ENCODE assay signal across 9 mouse cellular contexts in the genomic region with DNA sequence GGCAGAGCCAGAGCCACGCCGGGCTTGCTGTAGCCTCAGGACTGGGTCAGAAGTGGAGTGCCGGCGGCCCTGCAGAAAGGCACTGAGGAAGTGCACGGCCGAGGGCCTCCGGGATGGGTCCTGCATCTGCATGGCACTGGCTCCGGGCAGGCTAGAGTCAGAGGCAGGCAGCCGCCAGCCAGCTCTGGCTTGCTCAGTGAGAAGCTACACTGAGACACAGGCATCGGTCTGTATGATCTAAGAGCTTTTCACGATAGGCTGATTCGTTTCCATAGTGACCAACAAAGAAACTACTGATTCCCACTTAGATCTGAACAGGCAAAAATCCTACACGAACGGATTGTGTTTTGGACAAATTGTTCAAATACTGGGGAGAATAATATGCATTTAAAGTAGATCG. TPM values are rescaled to one million over a fixed set of nuclear protein-coding genes. Genes with fewer than 3 reads are reported as not detected.
DNase-seq lines count a peak whose midpoint lies in the region; ATAC-seq and TF ChIP-seq lines count a peak whose summit lies in the region.
"Had no signal": no experiment of that assay in that cellular context is flagged by ENCODE, and none has a peak within 500 bp of the region (broad histone marks: within the 10 kb centered on the region; RNA-seq: fewer than 3 reads in every experiment).

No protein-coding gene starts in this region.

- DNase-seq in intestine, embryonic 14.5 days (ENCODE audit: low spot score): peak; percentile 52
- peak; percentile 67 for DNase-seq in hindbrain, embryonic 14.5 days (ENCODE audit: low spot score)
- peak; percentile 39 for DNase-seq in limb, embryonic 14.5 days (ENCODE audit: low spot score)
- peak; percentile 55 for DNase-seq in right cerebral cortex, postnatal 4 days
- DNase-seq in stomach, postnatal 0 days (ENCODE audit: low spot score): no peak
- no peak for DNase-seq in spleen, adult 18-20 months
- no peak for DNase-seq in gastrocnemius, postnatal 4 days (ENCODE audit: low spot score in 2 of 2)
- DNase-seq: gastrocnemius, postnatal 14 days had no signal

- no peak overlapping the region for H3K27ac ChIP-seq in intestine, embryonic 14.5 days (ENCODE audit: low read depth)
- H3K27ac ChIP-seq in intestine, embryonic 15.5 days: no peak overlapping the region
- H3K27ac ChIP-seq in hindbrain, embryonic 14.5 days: peak overlapping the region; percentile 69; the same call in 1 of the 2 replicates
- H3K27ac ChIP-seq in limb, embryonic 14.5 days (replicated peaks; ENCODE audit: low read depth, low read length): no peak overlapping the region
- H3K27ac ChIP-seq in stomach, postnatal 0 days (replicated peaks): no peak overlapping the region

- no peak for TF ChIP-seq EP300 in stomach, postnatal 0 days (optimal IDR thresholded peaks at IDR 0.05)

- no peaks in the 10 kb centered on the region for H3K27me3 ChIP-seq in intestine, embryonic 14.5 days (replicated peaks; ENCODE audit: control insufficient read depth, insufficient read depth, low read length)
- no peaks in the 10 kb centered on the region for H3K27me3 ChIP-seq in intestine, embryonic 15.5 days (replicated peaks)
- no peaks in the 10 kb centered on the region for H3K27me3 ChIP-seq in hindbrain, embryonic 14.5 days (ENCODE audit: control insufficient read depth, insufficient read depth, low read length)
- no peaks in the 10 kb centered on the region for H3K27me3 ChIP-seq in limb, embryonic 14.5 days (ENCODE audit: control insufficient read depth, insufficient read depth, low read length)
- no peaks in the 10 kb centered on the region for H3K27me3 ChIP-seq in stomach, postnatal 0 days (ENCODE audit: control insufficient read depth, insufficient read depth, low read length)

- H3K36me3 ChIP-seq in intestine, embryonic 14.5 days (ENCODE audit: control insufficient read depth, insufficient read depth, low read length): peaks cover 7% of the 10 kb centered on the region
- H3K36me3 ChIP-seq in intestine, embryonic 15.5 days: no peaks in the 10 kb centered on the region
- H3K36me3 ChIP-seq in hindbrain, embryonic 14.5 days (replicated peaks; ENCODE audit: control insufficient read depth, insufficient read depth): peaks cover 51% of the 10 kb centered on the region
- peaks cover 28% of the 10 kb centered on the region for H3K36me3 ChIP-seq in limb, embryonic 14.5 days (ENCODE audit: control insufficient read depth, insufficient read depth, low read length)
- no peaks in the 10 kb centered on the region for H3K36me3 ChIP-seq in stomach, postnatal 0 days (ENCODE audit: control insufficient read depth, insufficient read depth, low read length)

- no peak overlapping the region for H3K9ac ChIP-seq in intestine, embryonic 14.5 days (ENCODE audit: low read length)
- H3K9ac ChIP-seq in intestine, embryonic 15.5 days: no peak overlapping the region
- peak overlapping the region; percentile 51 for H3K9ac ChIP-seq in hindbrain, embryonic 14.5 days
- H3K9ac ChIP-seq in limb, embryonic 14.5 days (ENCODE audit: low read depth, low read length, severe bottlenecking): 0 out of 2 replicates have a peak overlapping the region, but pooled peaks have one; percentile 16
- no peak overlapping the region for H3K9ac ChIP-seq in stomach, postnatal 0 days (ENCODE audit: low read length)

- no peak overlapping the region for H3K4me3 ChIP-seq in intestine, embryonic 14.5 days (ENCODE audit: low read depth, low read length)
- H3K4me3 ChIP-seq in intestine, embryonic 15.5 days (replicated peaks): no peak overlapping the region
- H3K4me3 ChIP-seq in hindbrain, embryonic 14.5 days (replicated peaks; ENCODE audit: low read length): peak overlapping the region; percentile 10
- H3K4me3 ChIP-seq in limb, embryonic 14.5 days (replicated peaks; ENCODE audit: low read length): no peak overlapping the region
- H3K4me3 ChIP-seq in stomach, postnatal 0 days (ENCODE audit: low read depth, low read length): no peak overlapping the region

- ATAC-seq in intestine, embryonic 14.5 days (replicated peaks; ENCODE audit: low FRiP score, low TSS enrichment, low read depth): no peak
- no peak for ATAC-seq in intestine, embryonic 15.5 days
- peak; percentile 86 for ATAC-seq in hindbrain, embryonic 14.5 days (ENCODE audit: low FRiP score)
- ATAC-seq in limb, embryonic 14.5 days (ENCODE audit: low FRiP score, low read depth): no peak; the same call in 1 of the 2 replicates
- ATAC-seq in stomach, postnatal 0 days (ENCODE audit: low FRiP score, low TSS enrichment): no peak

- WGBS in intestine, embryonic 14.5 days: 44% methylated on average over 15 of the region's 15 CpGs
- 59% methylated on average over 15 of the region's 15 CpGs for WGBS in intestine, embryonic 15.5 days
- 21% methylated on average over 15 of the region's 15 CpGs for WGBS in hindbrain, embryonic 14.5 days
- 52% methylated on average over 15 of the region's 15 CpGs for WGBS in limb, embryonic 14.5 days
- WGBS in stomach, postnatal 0 days: 58% methylated on average over 15 of the region's 15 CpGs

- TF ChIP-seq CTCF in stomach, postnatal 0 days (IDR thresholded peaks at IDR 0.05; ENCODE audit: low read depth): no peak

- H3K9me3 ChIP-seq in intestine, embryonic 14.5 days (ENCODE audit: control insufficient read depth, low read length): no peaks in the 10 kb centered on the region
- no peaks in the 10 kb centered on the region for H3K9me3 ChIP-seq in intestine, embryonic 15.5 days
- H3K9me3 ChIP-seq in hindbrain, embryonic 14.5 days (ENCODE audit: control insufficient read depth, low read length): no peaks in the 10 kb centered on the region
- no peaks in the 10 kb centered on the region for H3K9me3 ChIP-seq in limb, embryonic 14.5 days (ENCODE audit: control insufficient read depth, low read length)
- H3K9me3 ChIP-seq in stomach, postnatal 0 days (ENCODE audit: control insufficient read depth, low read length): no peaks in the 10 kb centered on the region

- no peak for TF ChIP-seq POLR2A in limb, embryonic 14.5 days (IDR thresholded peaks at IDR 0.05; ENCODE audit: borderline replicate concordance, extremely low read depth, insufficient read depth, insufficient read length)

- H3K4me1 ChIP-seq in intestine, embryonic 14.5 days (replicated peaks; ENCODE audit: control insufficient read depth, insufficient read depth, low read length): no peaks in the 10 kb centered on the region
- no peaks in the 10 kb centered on the region; the same call in 1 of the 2 replicates for H3K4me1 ChIP-seq in intestine, embryonic 15.5 days (replicated peaks)
- peaks cover 23% of the 10 kb centered on the region for H3K4me1 ChIP-seq in hindbrain, embryonic 14.5 days (replicated peaks; ENCODE audit: control insufficient read depth, insufficient read depth, low read length)
- peaks cover 19% of the 10 kb centered on the region for H3K4me1 ChIP-seq in limb, embryonic 14.5 days (ENCODE audit: control insufficient read depth, insufficient read depth, low read length)
- H3K4me1 ChIP-seq in stomach, postnatal 0 days (replicated peaks; ENCODE audit: control insufficient read depth, insufficient read depth): no peaks in the 10 kb centered on the region

- no peak overlapping the region for H3K4me2 ChIP-seq in intestine, embryonic 14.5 days (ENCODE audit: low read length)
- no peak overlapping the region for H3K4me2 ChIP-seq in intestine, embryonic 15.5 days (replicated peaks)
- peak overlapping the region; percentile 41 for H3K4me2 ChIP-seq in hindbrain, embryonic 14.5 days (replicated peaks)
- no peak overlapping the region for H3K4me2 ChIP-seq in limb, embryonic 14.5 days (replicated peaks; ENCODE audit: low read depth, low read length, severe bottlenecking)
- no peak overlapping the region for H3K4me2 ChIP-seq in stomach, postnatal 0 days (replicated peaks; ENCODE audit: low read depth)

RNA-seq across cellular contexts. Expression of gene Ptpdc1, which starts 32.3 kb away (rescaled TPM):
- 9.9 and 10.0 TPM in 2 replicates for polyA plus RNA-seq in intestine, embryonic 14.5 days (2014; fragmentation: Nextera tagmentation; extraction: Ambion mirVana)
- polyA plus RNA-seq in intestine, embryonic 15.5 days (2015; fragmentation: Nextera tagmentation; extraction: Ambion mirVana): 5.5 and 6.9 TPM in 2 replicates
- polyA plus RNA-seq in hindbrain, embryonic 14.5 days (2014; fragmentation: Nextera tagmentation; extraction: Ambion mirVana): 21.6 and 21.7 TPM in 2 replicates
- 16.3 and 16.7 TPM in 2 replicates for polyA plus RNA-seq in limb, embryonic 14.5 days (2012; rRNA removed)
- 20.2 and 21.3 TPM in 2 replicates for polyA plus RNA-seq in limb, embryonic 14.5 days (2014; fragmentation: Nextera tagmentation; extraction: Ambion mirVana)
- polyA plus RNA-seq in stomach, postnatal 0 days (2015; fragmentation: Nextera tagmentation; extraction: Ambion mirVana): 3.1 and 3.2 TPM in 2 replicates
- total RNA-seq in gastrocnemius, postnatal 4 days (2021): 10 to 100 TPM; 12.6 to 14.6 TPM

Comparison
In these comparisons a context has a peak if more than half of its experiments do, and no peak if none do; other contexts are left out.
1. DNase-seq: peak in intestine, embryonic 14.5 days (single experiment), hindbrain, embryonic 14.5 days (single experiment), limb, embryonic 14.5 days (single experiment) and right cerebral cortex, postnatal 4 days (single experiment); none in stomach, postnatal 0 days (single experiment), spleen, adult 18-20 months (0 of 2) and gastrocnemius, postnatal 4 days (0 of 2).
2. H3K9ac ChIP-seq: peak in hindbrain, embryonic 14.5 days (single experiment) and limb, embryonic 14.5 days (single experiment); none in intestine, embryonic 14.5 days (single experiment), intestine, embryonic 15.5 days (single experiment) and stomach, postnatal 0 days (single experiment).